Mouse (Mus musculus) left cerebral cortex, adult 11 months (tissue): ENCODE measurements around the gene Elmo1.
A peak's percentile ranks its signal among the peaks of the same experiment; 100 is the strongest.
"Not testable (repeated sequence)": the region's sequence is repeated elsewhere in the genome, so short reads cannot be mapped to it uniquely, and the experiment has no call there.

Source experiments
- DNase-seq: peaks from one replicate; pipeline ENCODE4 v3.0.0; 2022; ENCODE audit warnings: low spot score

The Elmo1 gene

DNA sequence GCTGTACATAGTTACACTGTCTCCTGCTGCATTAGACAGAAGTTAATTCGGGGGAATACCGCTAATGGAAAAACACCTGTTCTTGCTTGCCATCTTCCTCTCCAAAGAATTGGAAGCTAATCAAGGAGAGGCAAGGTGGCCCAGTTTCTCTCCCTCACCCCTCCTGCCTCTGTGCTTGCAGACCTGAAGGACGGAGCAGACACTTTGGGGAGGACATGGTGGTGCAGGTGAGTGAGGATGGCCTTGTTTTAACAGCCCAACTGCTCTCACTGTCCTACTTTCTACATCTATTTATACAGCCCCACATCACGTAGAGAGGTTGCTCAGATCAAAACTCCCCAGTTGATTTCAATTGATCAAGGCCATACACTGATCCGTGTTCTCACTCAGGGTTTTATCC is 529.5 kb downstream of the Elmo1 start:
- no peak for DNase-seq

DNA sequence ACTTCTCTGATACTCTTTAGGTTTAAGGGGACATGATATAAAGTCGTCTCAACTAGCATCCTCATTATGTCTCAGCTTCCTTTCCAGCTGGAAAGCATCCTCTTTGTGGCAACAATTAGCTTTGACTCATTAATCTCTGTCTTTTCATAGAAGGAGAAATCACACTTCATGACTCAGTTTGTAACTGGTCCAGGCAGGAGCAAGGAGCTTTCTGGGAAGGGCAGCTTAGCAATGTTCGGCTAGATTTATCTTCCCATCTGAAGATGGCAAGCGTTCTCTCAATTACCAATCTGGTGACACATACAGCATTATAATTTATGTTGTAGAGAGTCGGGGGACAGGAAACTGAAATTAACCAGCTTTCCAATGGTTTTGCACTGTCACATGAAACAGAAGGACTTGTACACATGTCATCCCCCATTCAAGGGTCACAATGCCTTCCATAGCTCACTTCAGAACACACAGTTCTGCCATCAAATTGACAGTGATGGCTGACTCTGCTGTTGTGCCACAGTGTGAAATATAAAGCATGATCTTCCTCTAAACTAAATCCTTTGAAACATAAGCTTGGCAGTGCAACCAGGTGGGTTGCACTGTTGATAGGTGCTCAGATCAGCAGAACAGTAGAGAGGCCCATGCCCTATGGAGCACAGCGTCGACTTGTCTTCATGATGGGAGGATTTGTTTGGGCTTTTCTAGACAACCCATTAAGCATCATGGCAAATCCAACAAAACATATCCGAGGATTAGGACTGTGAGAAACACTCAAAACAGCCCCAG is 532.9 kb downstream of the Elmo1 start:
- no peak for DNase-seq

DNA sequence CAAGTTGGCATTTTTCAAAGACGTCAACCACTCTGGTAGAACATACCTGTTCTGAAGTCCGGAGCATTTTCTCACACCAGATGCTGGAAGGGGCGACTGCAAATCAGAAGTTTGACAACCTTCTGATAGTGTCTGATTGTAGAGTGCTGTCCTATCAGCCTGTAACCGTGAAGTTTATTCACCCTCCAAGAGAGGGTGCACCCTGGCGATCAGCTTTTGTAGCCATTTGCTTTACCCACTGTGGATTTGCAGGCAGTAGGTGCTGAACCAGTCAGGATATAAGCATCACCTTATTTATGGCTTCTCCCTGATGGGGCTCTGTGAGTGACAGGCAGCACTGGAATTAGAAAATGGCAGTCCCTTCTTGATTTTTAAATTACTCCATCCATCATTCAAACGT is 537.4 kb downstream of the Elmo1 start:
- DNase-seq = no peak

DNA sequence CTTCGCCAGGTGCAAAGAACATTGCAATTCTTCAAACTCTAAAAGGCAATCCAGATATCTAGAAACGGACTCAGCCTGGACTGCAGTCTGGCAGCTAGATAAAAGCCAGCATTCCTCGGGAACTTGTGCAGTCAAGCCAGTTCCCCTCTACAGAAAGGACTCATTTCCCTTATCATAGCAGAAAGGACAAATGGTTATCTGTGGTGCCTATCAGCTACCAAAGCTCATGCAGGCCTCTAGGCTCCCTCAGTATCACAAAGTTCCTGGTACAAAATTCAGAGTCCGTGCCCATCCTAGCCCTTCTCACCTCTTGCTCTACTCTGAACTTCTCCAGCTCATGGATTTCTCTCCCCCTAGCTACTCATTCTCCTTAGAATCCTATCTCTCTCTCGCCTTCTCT is 542.1 kb downstream of the Elmo1 start:
- no peak for DNase-seq

DNA sequence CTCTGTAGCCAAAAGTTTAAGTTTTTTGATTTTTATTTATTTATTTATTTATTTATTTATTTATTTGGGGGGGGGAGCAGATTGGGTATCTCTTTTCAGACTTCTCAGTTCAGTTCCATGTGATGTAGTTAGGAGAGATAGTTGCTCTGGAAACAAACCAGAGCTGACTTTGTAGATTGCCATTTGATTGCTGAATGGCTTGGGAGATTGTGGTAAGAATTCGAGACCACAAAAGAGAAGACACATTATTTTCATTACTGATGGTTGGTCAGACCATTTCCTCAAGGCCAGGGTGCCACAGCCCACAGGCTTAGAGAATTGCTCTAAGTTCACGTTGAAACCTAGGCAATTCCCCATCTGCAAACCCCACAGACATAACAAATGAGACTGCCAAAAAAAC is 544.3 kb downstream of the Elmo1 start:
- not testable (repeated sequence) for DNase-seq

DNA sequence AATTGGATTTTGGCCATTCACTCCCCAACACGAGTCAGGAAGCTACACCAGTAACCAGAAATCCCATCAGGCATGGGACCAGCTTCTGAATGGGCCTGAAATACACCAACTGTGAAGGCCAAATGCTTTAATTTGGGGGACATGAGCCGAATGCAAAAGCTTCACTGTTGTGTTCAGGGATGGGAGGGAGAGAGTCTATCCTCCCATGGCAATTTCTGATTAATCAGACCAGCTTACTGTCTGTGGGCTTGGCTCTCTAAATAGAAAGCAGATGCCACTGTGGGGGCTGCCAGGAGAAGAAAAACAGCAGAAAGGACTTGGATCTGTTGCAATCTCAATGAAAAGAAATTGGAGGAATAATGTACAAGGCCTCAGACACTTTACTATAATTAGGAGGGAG is 545.2 kb downstream of the Elmo1 start:
- peak; percentile 26 for DNase-seq
